Mouse (Mus musculus): ENCODE results near the gene Clta. TPM values are rescaled to one million over a fixed set of nuclear protein-coding genes. Genes with fewer than 3 reads are reported as not detected.
A peak's percentile ranks its signal among the peaks of the same experiment; 100 is the strongest.

Clta gene
- total and polyA plus RNA-seq, 3 experiments, result 301 to 454 (median 450) TPM

GRCm38 (mm10) chr4:43970393-43971330 is 33.6 kb upstream of the Clta start (continued):
- no peak for TF ChIP-seq SMC3 (IDR thresholded peaks at IDR 0.05; ENCODE audit: low read depth, low read length)
- TF ChIP-seq NELFE (IDR thresholded peaks at IDR 0.05; ENCODE audit: low read depth, low read length), result no peak
- TF ChIP-seq UBTF (IDR thresholded peaks at IDR 0.05; ENCODE audit: low read depth, low read length), result 0 out of 2 replicates have a peak, but pooled peaks have one; percentile 30
- TF ChIP-seq ZNF384 (IDR thresholded peaks at IDR 0.05; ENCODE audit: low read depth, low read length), result no peak
- peak; percentile 30 for TF ChIP-seq MXI1 (IDR thresholded peaks at IDR 0.05; ENCODE audit: low read depth, low read length)
- TF ChIP-seq JUN (IDR thresholded peaks at IDR 0.05; ENCODE audit: insufficient read depth, low read depth, low read length), result no peak
- TF ChIP-seq ZMIZ1 (IDR thresholded peaks at IDR 0.05; ENCODE audit: low read depth, low read length), result no peak
- TF ChIP-seq MAFK (IDR thresholded peaks at IDR 0.05; ENCODE audit: insufficient replicate concordance, low read length), result 0 out of 2 replicates have a peak, but pooled peaks have one; percentile 26
- peak in 1 of 2 experiments; percentile 26; a peak in 1 of 4 replicates for TF ChIP-seq CTCF (conservative IDR thresholded peaks at IDR 0.05 in 1 of 2, IDR thresholded peaks at IDR 0.05 in 1 of 2; ENCODE audit: low read depth in 2 of 2, low read length in 2 of 2)
- no peak for TF ChIP-seq POLR2A (IDR thresholded peaks at IDR 0.05; ENCODE audit: low read depth, low read length)
- TF ChIP-seq ZC3H11A (IDR thresholded peaks at IDR 0.05; ENCODE audit: low read depth, low read length), result no peak
- TF ChIP-seq NRF1 (IDR thresholded peaks at IDR 0.05; ENCODE audit: low read depth, low read length), result peak; percentile 86
- TF ChIP-seq MAX (IDR thresholded peaks at IDR 0.05; ENCODE audit: low read length), result 0 out of 2 replicates have a peak, but pooled peaks have one; percentile 36
- no peak; the same call in none of the 2 replicates for TF ChIP-seq RAD21 (IDR thresholded peaks at IDR 0.05; ENCODE audit: low read depth, low read length)
- peak; percentile 89 for TF ChIP-seq BHLHE40 (IDR thresholded peaks at IDR 0.05; ENCODE audit: low read depth, low read length)

DNA sequence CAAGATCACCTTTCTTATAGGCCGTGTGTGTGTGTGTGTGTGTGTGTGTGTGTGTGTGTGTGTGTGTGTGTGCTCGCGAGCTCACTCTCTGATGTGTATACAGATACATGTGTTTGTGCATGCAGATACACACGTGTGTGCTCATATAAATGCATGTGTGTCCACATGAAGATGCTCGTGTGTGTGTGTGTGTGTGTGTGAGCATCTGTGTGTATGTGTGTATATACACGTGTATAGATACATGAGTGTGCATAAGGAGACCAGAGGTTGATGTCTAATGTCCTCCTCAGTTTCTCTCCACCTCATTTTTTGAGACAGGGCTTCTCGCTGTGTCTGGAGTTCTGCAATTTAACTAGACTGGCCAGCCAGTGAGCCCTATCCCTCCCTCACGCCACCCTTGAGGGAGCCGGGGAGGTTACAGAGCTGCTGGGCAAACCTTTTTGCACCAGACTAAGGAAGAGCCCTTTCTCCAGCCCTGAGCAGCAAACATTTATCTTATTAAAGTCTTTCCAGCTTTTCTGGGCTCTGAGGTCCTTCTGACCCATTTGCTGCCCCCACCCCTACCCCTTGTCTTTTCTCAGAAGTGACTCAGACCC is 32.6 kb upstream of the Clta start:
- Histone ChIP-seq H3K79me2 (replicated peaks; ENCODE audit: control insufficient read depth, extremely low read depth, insufficient read depth, poor library complexity, severe bottlenecking) (peaks cover 3% of the 10 kb centered on the region; the same call in 1 of the 2 replicates), H3K36me3 (replicated peaks in 1 of 2; ENCODE audit: control insufficient read depth in 1 of 2, insufficient read depth in 1 of 2, low read length in 1 of 2) (peaks cover 5 to 48% of the 10 kb centered on the region in 2 experiments), H3K27ac (ENCODE audit: insufficient read depth, low read depth) (peak overlapping the region; percentile 99), H3K9me3 (replicated peaks; ENCODE audit: low read length) (no peaks in the 10 kb centered on the region), H3K9ac (ENCODE audit: insufficient read depth, low read depth) (peak overlapping the region; percentile 27; the same call in 1 of the 2 replicates), H3K4me2 (ENCODE audit: insufficient read depth, low read depth, poor library complexity, severe bottlenecking) (peak overlapping the region; percentile 74), H3K27me3 (replicated peaks) (no peaks in the 10 kb centered on the region), H3K4me3 (replicated peaks in 1 of 3; ENCODE audit: low read depth in 2 of 3, low read length in 2 of 3, poor library complexity in 1 of 3) (peak overlapping the region in 2 of 3 experiments; percentile 17 to 36), H3K4me1 (ENCODE audit: control insufficient read depth in 1 of 2, insufficient read depth in 2 of 2) (peaks cover 48 to 88% of the 10 kb centered on the region in 2 experiments)
- in situ Hi-C loops (cut with MboI; ENCODE audit: low pct_ligation_motif_present, low pct_unique_long_range_greater_than_20kb, low sequenced_read_pairs), result no loop called here
- TF ChIP-seq ELF1 (IDR thresholded peaks at IDR 0.05; ENCODE audit: low read depth, low read length), result no peak
- TF ChIP-seq SMC3 (IDR thresholded peaks at IDR 0.05; ENCODE audit: low read depth, low read length), result no peak
- TF ChIP-seq NELFE (IDR thresholded peaks at IDR 0.05; ENCODE audit: low read depth, low read length), result no peak
- no peak for TF ChIP-seq MEF2A (IDR thresholded peaks at IDR 0.05; ENCODE audit: borderline replicate concordance, low read depth, low read length)
- no peak for TF ChIP-seq PAX5 (IDR thresholded peaks at IDR 0.05; ENCODE audit: low read length)
- no peak for TF ChIP-seq TBP (conservative IDR thresholded peaks at IDR 0.05; ENCODE audit: low read depth, low read length)
- 0 out of 2 replicates have a peak, but pooled peaks have one; percentile 15 for TF ChIP-seq UBTF (IDR thresholded peaks at IDR 0.05; ENCODE audit: low read depth, low read length)
- no peak for TF ChIP-seq USF1 (IDR thresholded peaks at IDR 0.05; ENCODE audit: low read depth, low read length)
- TF ChIP-seq USF2 (conservative IDR thresholded peaks at IDR 0.05; ENCODE audit: low read depth, low read length), result no peak
- TF ChIP-seq JUND (conservative IDR thresholded peaks at IDR 0.05; ENCODE audit: low read depth, low read length), result no peak
- TF ChIP-seq EP300 (IDR thresholded peaks at IDR 0.05; ENCODE audit: low read length), result no peak
- peak; percentile 73 for TF ChIP-seq MAX (IDR thresholded peaks at IDR 0.05; ENCODE audit: low read length)
- no peak; the same call in 1 of the 2 replicates for TF ChIP-seq MXI1 (IDR thresholded peaks at IDR 0.05; ENCODE audit: low read depth, low read length)
- no peak for TF ChIP-seq RCOR1 (conservative IDR thresholded peaks at IDR 0.05; ENCODE audit: low read depth, low read length)
- no peak for TF ChIP-seq MAZ (IDR thresholded peaks at IDR 0.05; ENCODE audit: low read depth, low read length)
- no peak for TF ChIP-seq IRF4 (IDR thresholded peaks at IDR 0.05; ENCODE audit: low read depth, low read length)
- no peak for TF ChIP-seq NRF1 (IDR thresholded peaks at IDR 0.05; ENCODE audit: low read depth, low read length)
- TF ChIP-seq RAD21 (IDR thresholded peaks at IDR 0.05; ENCODE audit: low read depth, low read length), result no peak
- TF ChIP-seq HCFC1 (IDR thresholded peaks at IDR 0.05; ENCODE audit: low read depth, low read length), result no peak
- no peak for TF ChIP-seq JUN (IDR thresholded peaks at IDR 0.05; ENCODE audit: insufficient read depth, low read depth, low read length)
- TF ChIP-seq POLR2A (IDR thresholded peaks at IDR 0.05; ENCODE audit: low read depth, low read length), result no peak; the same call in 1 of the 2 replicates
- TF ChIP-seq GABPA (IDR thresholded peaks at IDR 0.05; ENCODE audit: insufficient replicate concordance, low read depth, low read length), result no peak
- peak; percentile 30; the same call in 1 of the 2 replicates for TF ChIP-seq MYC (IDR thresholded peaks at IDR 0.05; ENCODE audit: low read depth, low read length)
- no peak for TF ChIP-seq POLR2AphosphoS2 (IDR thresholded peaks at IDR 0.05; ENCODE audit: low read depth, low read length)
- no peak for TF ChIP-seq MAFK (IDR thresholded peaks at IDR 0.05; ENCODE audit: insufficient replicate concordance, low read length)
- no peak for TF ChIP-seq SIN3A (IDR thresholded peaks at IDR 0.05; ENCODE audit: low read length)
- TF ChIP-seq ZMIZ1 (IDR thresholded peaks at IDR 0.05; ENCODE audit: low read depth, low read length), result 0 out of 2 replicates have a peak, but pooled peaks have one; percentile 31
- DNase-seq (ENCODE audit: extremely low read depth), result no peak
- dilution Hi-C loops (cut with MboI; ENCODE audit: extremely low pct_ligation_motif_present, extremely low pct_unique_long_range_greater_than_20kb, low sequenced_read_pairs), result no loop called here

Measured in CH12.LX (cell line).